Comparison of ENCODE assay signal across 12 mouse cellular contexts in the genomic region with DNA sequence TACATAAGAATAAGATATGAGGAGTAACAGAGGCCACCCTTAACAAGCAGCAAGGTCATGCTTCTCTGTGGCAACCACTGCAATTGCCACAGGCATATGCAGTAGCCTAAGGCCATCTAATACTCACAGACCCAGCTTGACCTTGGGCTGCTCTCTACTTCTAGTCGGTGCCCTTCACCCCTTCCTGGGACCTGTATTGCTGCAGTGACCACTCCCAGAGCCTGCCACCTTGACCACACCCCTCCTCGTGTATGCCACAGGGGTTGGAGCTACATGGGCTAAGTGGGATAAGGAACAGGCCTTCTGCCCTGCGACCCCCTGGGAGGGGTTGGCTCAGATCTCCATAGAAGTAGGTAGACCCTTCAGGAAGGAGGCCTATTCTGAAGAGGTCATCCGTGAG. TPM values are rescaled to one million over a fixed set of nuclear protein-coding genes. Genes with fewer than 3 reads are reported as not detected.
A peak's percentile ranks its signal among the peaks of the same experiment; 100 is the strongest.
DNase-seq lines count a peak whose midpoint lies in the region; ATAC-seq and TF ChIP-seq lines count a peak whose summit lies in the region.
"Had no signal": no experiment of that assay in that cellular context is flagged by ENCODE, and none has a peak within 500 bp of the region (broad histone marks: within the 10 kb centered on the region; RNA-seq: fewer than 3 reads in every experiment).

No protein-coding gene starts in this region.

- H3K27ac ChIP-seq in heart, embryonic 12.5 days (ENCODE audit: poor library complexity, severe bottlenecking): peak overlapping the region; percentile 84
- H3K27ac ChIP-seq in lung, postnatal 0 days (ENCODE audit: low read length): peak overlapping the region; percentile 98
- H3K27ac ChIP-seq in hindbrain, embryonic 13.5 days: no peak overlapping the region

- H3K27me3 ChIP-seq in heart, embryonic 12.5 days (replicated peaks): no peaks in the 10 kb centered on the region
- no peaks in the 10 kb centered on the region for H3K27me3 ChIP-seq in lung, postnatal 0 days (replicated peaks; ENCODE audit: insufficient read depth, low read length)
- no peaks in the 10 kb centered on the region for H3K27me3 ChIP-seq in hindbrain, embryonic 13.5 days
- H3K27me3 ChIP-seq: forebrain, embryonic 15.5 days had no signal

- H3K4me3 ChIP-seq in heart, embryonic 12.5 days: no peak overlapping the region
- no peak overlapping the region for H3K4me3 ChIP-seq in lung, postnatal 0 days (ENCODE audit: low read depth, low read length)
- H3K4me3 ChIP-seq in hindbrain, embryonic 13.5 days: no peak overlapping the region
- H3K4me3 ChIP-seq: forebrain, embryonic 15.5 days; left cerebral cortex, adult 2 months had no signal

- TF ChIP-seq CTCF in lung, postnatal 0 days (IDR thresholded peaks at IDR 0.05): no peak

- no peak overlapping the region; the same call in 1 of the 2 replicates for H3K9ac ChIP-seq in heart, embryonic 12.5 days
- H3K9ac ChIP-seq in lung, postnatal 0 days (replicated peaks; ENCODE audit: low read depth): no peak overlapping the region
- no peak overlapping the region for H3K9ac ChIP-seq in hindbrain, embryonic 13.5 days
- H3K9ac ChIP-seq: forebrain, embryonic 15.5 days; hindbrain, embryonic 14.5 days had no signal

- no peak for TF ChIP-seq EP300 in lung, postnatal 0 days (IDR thresholded peaks at IDR 0.05)

- DNase-seq in heart, postnatal 25 days (ENCODE audit: low spot score): no peak
- DNase-seq in lung, postnatal 0 days (ENCODE audit: low spot score): peak; percentile 17
- DNase-seq in lung, postnatal 14 days: no peak
- DNase-seq in adrenal gland, adult 8-10 months: peak; percentile 75
- DNase-seq in heart, postnatal 10 days: peak; percentile 62 to 65
- DNase-seq in layer of hippocampus, postnatal 14 days (ENCODE audit: low spot score in 2 of 2): no peak

- H3K36me3 ChIP-seq in heart, embryonic 12.5 days: no peaks in the 10 kb centered on the region
- no peaks in the 10 kb centered on the region for H3K36me3 ChIP-seq in lung, postnatal 0 days (ENCODE audit: insufficient read depth, low read length)
- H3K36me3 ChIP-seq in hindbrain, embryonic 13.5 days: peaks cover 3% of the 10 kb centered on the region; the same call in 1 of the 2 replicates
- H3K36me3 ChIP-seq: forebrain, embryonic 15.5 days had no signal

- 70% methylated on average over 4 of the region's 4 CpGs for WGBS in heart, embryonic 12.5 days
- 40% methylated on average over 4 of the region's 4 CpGs for WGBS in lung, postnatal 0 days
- 84% methylated on average over 4 of the region's 4 CpGs for WGBS in hindbrain, embryonic 13.5 days

- intact Hi-C loops in heart, postnatal 25 days (cut with DNase I): no loop called here
- intact Hi-C loops in heart, postnatal 10 days (cut with DNase I): no loop called here

- peaks cover 33% of the 10 kb centered on the region for H3K4me1 ChIP-seq in heart, embryonic 12.5 days (replicated peaks)
- H3K4me1 ChIP-seq in lung, postnatal 0 days (ENCODE audit: insufficient read depth, low read depth, low read length): peaks cover 20% of the 10 kb centered on the region; the same call in 1 of the 2 replicates
- H3K4me1 ChIP-seq in hindbrain, embryonic 13.5 days (replicated peaks): peaks cover 10% of the 10 kb centered on the region
- H3K4me1 ChIP-seq: forebrain, embryonic 15.5 days had no signal

- no peak overlapping the region for H3K4me2 ChIP-seq in heart, embryonic 12.5 days
- peak overlapping the region; percentile 23 for H3K4me2 ChIP-seq in lung, postnatal 0 days (replicated peaks; ENCODE audit: low read depth, low read length)
- H3K4me2 ChIP-seq in hindbrain, embryonic 13.5 days: no peak overlapping the region
- H3K4me2 ChIP-seq: forebrain, embryonic 15.5 days; hindbrain, embryonic 14.5 days had no signal

- no peaks in the 10 kb centered on the region for H3K9me3 ChIP-seq in heart, embryonic 12.5 days (replicated peaks)
- H3K9me3 ChIP-seq in lung, postnatal 0 days (ENCODE audit: low read length): no peaks in the 10 kb centered on the region
- H3K9me3 ChIP-seq in hindbrain, embryonic 13.5 days: peaks cover under 1% of the 10 kb centered on the region; the same call in 1 of the 2 replicates
- H3K9me3 ChIP-seq: forebrain, embryonic 15.5 days had no signal

- 0 out of 2 replicates have a peak, but pooled peaks have one; percentile 10 for ATAC-seq in heart, embryonic 12.5 days (ENCODE audit: insufficient number of reproducible peaks, low FRiP score)
- ATAC-seq in lung, postnatal 0 days: no peak
- no peak for ATAC-seq in hindbrain, embryonic 13.5 days (ENCODE audit: low FRiP score)
- ATAC-seq: forebrain, embryonic 15.5 days had no signal

RNA-seq across cellular contexts. Expression of gene Trappc10, which starts 52.5 kb away (rescaled TPM):
- 14.5 and 16.1 TPM in 2 replicates for polyA plus RNA-seq in heart, embryonic 12.5 days (2016; fragmentation: Nextera tagmentation; extraction: Ambion mirVana)
- 10 to 100 TPM; 40.2 to 44.4 TPM for total RNA-seq in heart, postnatal 25 days (2021)
- 19.2 and 19.9 TPM in 2 replicates for polyA plus RNA-seq in lung, postnatal 0 days (2015; fragmentation: Nextera tagmentation; extraction: Ambion mirVana)
- 10 to 100 TPM; 59.1 to 66.4 (median 60.2) TPM for total RNA-seq in adrenal gland, adult 8-10 months (2022)
- total RNA-seq in heart, postnatal 10 days (2021): 10 to 100 TPM; 37.9 to 38.1 TPM
- 10 to 100 TPM; 76.9 to 80.1 TPM for total RNA-seq in layer of hippocampus, postnatal 14 days (2021)
- polyA plus RNA-seq in hindbrain, embryonic 13.5 days (2015; fragmentation: Nextera tagmentation; extraction: Ambion mirVana): 23.1 and 24.7 TPM in 2 replicates

RNA-seq across cellular contexts. Expression of gene Agpat3, which starts 55.3 kb away (rescaled TPM):
- 46.1 and 48.7 TPM in 2 replicates for polyA plus RNA-seq in heart, embryonic 12.5 days (2016; fragmentation: Nextera tagmentation; extraction: Ambion mirVana)
- 100 to 1,000 TPM; 204 to 227 TPM for total RNA-seq in heart, postnatal 25 days (2021)
- 119 and 129 TPM in 2 replicates for polyA plus RNA-seq in lung, postnatal 0 days (2015; fragmentation: Nextera tagmentation; extraction: Ambion mirVana)
- 100 to 1,000 TPM; 228 to 370 (median 267) TPM for total RNA-seq in adrenal gland, adult 8-10 months (2022)
- total RNA-seq in heart, postnatal 10 days (2021): 100 to 1,000 TPM; 290 to 296 TPM
- total RNA-seq in layer of hippocampus, postnatal 14 days (2021): 100 to 1,000 TPM; 258 to 259 TPM
- polyA plus RNA-seq in hindbrain, embryonic 13.5 days (2015; fragmentation: Nextera tagmentation; extraction: Ambion mirVana): 51.2 and 54.4 TPM in 2 replicates
- total RNA-seq: MEL had no signal

Comparison
In these comparisons a context has a peak if more than half of its experiments do, and no peak if none do; other contexts are left out.
1. DNase-seq: peak in lung, postnatal 0 days (single experiment), adrenal gland, adult 8-10 months (single experiment) and heart, postnatal 10 days (2 of 2); none in heart, postnatal 25 days (single experiment), lung, postnatal 14 days (single experiment) and layer of hippocampus, postnatal 14 days (0 of 2).